Mouse (Mus musculus): Measurements from ENCODE around the gene Tmem82.

Tmem82 gene

GRCm38 (mm10) chr4:141617299-141617698 is 1.1 kb downstream of the Tmem82 start:
- DNase-seq (ENCODE audit: low read depth in 1 of 2, low spot score in 2 of 2) = peak; percentile 42 to 51

- no peak for DNase-seq (ENCODE audit: low read depth in 1 of 2, low spot score in 2 of 2)
These were observed 1.6 kb downstream of the Tmem82 start for GRCm38 (mm10) chr4:141616811-141617210.

GRCm38 (mm10) chr4:141614946-141615345 is 3.5 kb downstream of the Tmem82 start:
- DNase-seq (ENCODE audit: low read depth in 1 of 2, low spot score in 2 of 2) = no peak

- DNase-seq (ENCODE audit: low read depth in 1 of 2, low spot score in 2 of 2) = no peak
These were observed 8.9 kb downstream of the Tmem82 start for GRCm38 (mm10) chr4:141609538-141609937.

GRCm38 (mm10) chr4:141605861-141606260 is 12.6 kb downstream of the Tmem82 start, which contains the start of gene Fblim1:
Fblim1 (minus strand) TSS chr4:141606096.
- no peak for DNase-seq (ENCODE audit: low read depth in 1 of 2, low spot score in 2 of 2)

GRCm38 (mm10) chr4:141605421-141605820 is 13.0 kb downstream of the Tmem82 start:
- DNase-seq (ENCODE audit: low read depth in 1 of 2, low spot score in 2 of 2) = no peak

GRCm38 (mm10) chr4:141604493-141604892 is 13.9 kb downstream of the Tmem82 start:
- DNase-seq (ENCODE audit: low read depth in 1 of 2, low spot score in 2 of 2) = no peak

- no peak for DNase-seq (ENCODE audit: low read depth in 1 of 2, low spot score in 2 of 2)
These were observed 14.5 kb downstream of the Tmem82 start for GRCm38 (mm10) chr4:141603921-141604320.

GRCm38 (mm10) chr4:141602523-141603223 is 15.8 kb downstream of the Tmem82 start:
- no peak for DNase-seq (ENCODE audit: low read depth in 1 of 2, low spot score in 2 of 2)

- no peak for DNase-seq (ENCODE audit: low read depth in 1 of 2, low spot score in 2 of 2)
These were observed 17.1 kb downstream of the Tmem82 start for GRCm38 (mm10) chr4:141601148-141601862.

GRCm38 (mm10) chr4:141600364-141600763 is 18.1 kb downstream of the Tmem82 start:
- no peak for DNase-seq (ENCODE audit: low read depth in 1 of 2, low spot score in 2 of 2)

GRCm38 (mm10) chr4:141599251-141600141 is 18.9 kb downstream of the Tmem82 start:
- no peak for DNase-seq (ENCODE audit: low read depth in 1 of 2, low spot score in 2 of 2)

GRCm38 (mm10) chr4:141598894-141599250 is 19.6 kb downstream of the Tmem82 start:
- DNase-seq (ENCODE audit: low read depth in 1 of 2, low spot score in 2 of 2) = no peak

- DNase-seq (ENCODE audit: low read depth in 1 of 2, low spot score in 2 of 2) = no peak
These were observed 20.1 kb downstream of the Tmem82 start for GRCm38 (mm10) chr4:141598199-141598893.

- DNase-seq (ENCODE audit: low read depth in 1 of 2, low spot score in 2 of 2) = no peak
These were observed 21.6 kb downstream of the Tmem82 start for GRCm38 (mm10) chr4:141596700-141597328.

GRCm38 (mm10) chr4:141595605-141596268 is 22.7 kb downstream of the Tmem82 start:
- no peak for DNase-seq (ENCODE audit: low read depth in 1 of 2, low spot score in 2 of 2)

- no peak for DNase-seq (ENCODE audit: low read depth in 1 of 2, low spot score in 2 of 2)
These were observed 23.3 kb downstream of the Tmem82 start for GRCm38 (mm10) chr4:141595138-141595537.

- DNase-seq (ENCODE audit: low read depth in 1 of 2, low spot score in 2 of 2) = no peak
These were observed 26.9 kb downstream of the Tmem82 start for GRCm38 (mm10) chr4:141591547-141591946.

GRCm38 (mm10) chr4:141583919-141584318 is 34.5 kb downstream of the Tmem82 start:
- DNase-seq (ENCODE audit: low read depth in 1 of 2, low spot score in 2 of 2) = no peak

- no peak for DNase-seq (ENCODE audit: low read depth in 1 of 2, low spot score in 2 of 2)
These were observed 37.4 kb downstream of the Tmem82 start for GRCm38 (mm10) chr4:141581051-141581450.

Data from monocyte, adult 2 months (primary cell).